Mouse (Mus musculus) hindbrain, embryonic 16.5 days (tissue): ENCODE data around the gene Wipi2. TPM values are rescaled to one million over a fixed set of nuclear protein-coding genes. Genes with fewer than 3 reads are reported as not detected.

ENCODE experiments used
- ATAC-seq: fragments of 200-750 bp; cut with Nextera tagmentation; 2 replicates; pipeline ENCODE4 v1.8.0; 2017; ENCODE audit warnings: moderate TSS enrichment, moderate library complexity
- H3K27ac ChIP-seq: fragments of 300-500 bp; sonication (generic); 2 replicates; pipeline ENCODE4 v1.5.1; 2014; ENCODE audit warnings: low read depth, mild to moderate bottlenecking, control low read depth, low read length, moderate library complexity
- H3K27me3 ChIP-seq: fragments of 300-500 bp; sonication (generic); replicated peaks from 2 replicates; pipeline ENCODE4 v1.6.1; 2014; ENCODE audit warnings: low read length; ENCODE audit not compliant: control insufficient read depth, insufficient read depth
- H3K36me3 ChIP-seq: fragments of 300-500 bp; sonication (generic); 2 replicates; pipeline ENCODE4 v1.6.1; 2014; ENCODE audit warnings: mild to moderate bottlenecking, low read length, moderate library complexity, mixed read lengths; ENCODE audit not compliant: control insufficient read depth, insufficient read depth
- H3K4me1 ChIP-seq: fragments of 300-500 bp; sonication (generic); 2 replicates; pipeline ENCODE4 v1.6.1; 2014; ENCODE audit warnings: low read depth, low read length; ENCODE audit not compliant: control insufficient read depth, insufficient read depth
- H3K4me2 ChIP-seq: fragments of 300-500 bp; sonication (generic); 2 replicates; pipeline ENCODE4 v1.6.1; 2014; ENCODE audit warnings: mild to moderate bottlenecking, low read length, control low read depth, moderate library complexity
- H3K4me3 ChIP-seq: fragments of 300-500 bp; sonication (generic); 2 replicates; pipeline ENCODE4 v1.5.1; 2014; ENCODE audit warnings: mild to moderate bottlenecking, low read length, control low read depth, moderate library complexity
- H3K9ac ChIP-seq: fragments of 300-500 bp; sonication (generic); 2 replicates; pipeline ENCODE4 v1.6.1; 2014; ENCODE audit warnings: low read depth, mild to moderate bottlenecking, control low read depth, low read length, moderate library complexity
- H3K9me3 ChIP-seq: fragments of 300-500 bp; sonication (generic); 2 replicates; pipeline ENCODE4 v1.6.1; 2014; ENCODE audit warnings: mild to moderate bottlenecking, low read length, moderate library complexity; ENCODE audit not compliant: control insufficient read depth
- WGBS: fragments of 180-500 bp; shearing (Covaris S2); extraction: QIAGEN DNeasy Blood & Tissue Kit; methylation state at CpG from one replicate; pipeline ENCODE4 v1.1.7; 2014; 5-methylcytosine and 5-hydroxymethylcytosine counted together
- polyA plus RNA-seq: library from polyadenylated mRNA; unstranded; fragments of >200 nt; fragmentation: Nextera tagmentation; extraction: Ambion mirVana; gene quantifications from 2 replicates; pipeline ENCODE4 v1.2.1, GENCODE M21; 2015

The Wipi2 gene
- polyA plus RNA-seq, 1 experiment from 2014 or later: 36.8 TPM

DNA sequence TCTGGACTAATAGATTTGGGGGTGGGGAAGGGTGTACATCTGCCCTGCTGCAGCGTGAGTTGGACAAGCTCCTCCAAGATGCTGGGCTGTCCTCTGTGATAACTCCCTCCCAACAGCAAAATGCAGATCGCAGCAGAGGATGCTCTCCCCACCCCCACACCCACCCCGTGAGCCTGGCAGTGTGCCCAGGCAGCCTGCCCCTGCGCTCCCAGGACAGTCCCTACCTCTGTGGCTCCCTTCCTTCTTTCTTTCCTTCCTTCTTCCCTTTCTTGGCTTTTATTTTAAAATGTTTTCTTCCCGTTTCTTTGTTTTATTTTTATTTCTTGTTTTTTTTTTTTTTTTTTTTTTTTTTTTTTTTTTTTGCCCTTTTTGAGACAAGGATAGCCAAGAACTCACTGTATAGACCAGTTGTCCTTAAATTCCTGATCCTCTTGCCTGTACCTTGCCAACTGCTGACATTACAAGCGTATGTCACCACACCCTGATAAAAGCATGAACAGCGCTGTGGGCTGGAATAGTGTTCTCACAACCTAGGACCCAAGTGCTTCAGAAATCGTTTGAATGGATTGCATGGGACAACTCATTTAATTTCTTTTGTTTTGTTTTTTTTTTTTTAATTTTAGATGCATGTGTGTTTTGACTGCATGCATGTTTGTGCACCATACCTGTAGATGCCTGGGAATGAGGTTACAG lies 66.4 kb downstream of the Wipi2 start:
- ATAC-seq: no peak
- Histone ChIP-seq H3K4me2 (no peak overlapping the region), H3K27ac (peak overlapping the region; percentile 31; the same call in 1 of the 2 replicates), H3K27me3 (no peaks in the 10 kb centered on the region), H3K36me3 (no peaks in the 10 kb centered on the region), H3K9ac (no peak overlapping the region), H3K4me1 (peaks cover 7% of the 10 kb centered on the region; the same call in 1 of the 2 replicates), H3K9me3 (no peaks in the 10 kb centered on the region), H3K4me3 (no peak overlapping the region)
- WGBS: 42% methylated on average over 8 of the region's 8 CpGs

DNA sequence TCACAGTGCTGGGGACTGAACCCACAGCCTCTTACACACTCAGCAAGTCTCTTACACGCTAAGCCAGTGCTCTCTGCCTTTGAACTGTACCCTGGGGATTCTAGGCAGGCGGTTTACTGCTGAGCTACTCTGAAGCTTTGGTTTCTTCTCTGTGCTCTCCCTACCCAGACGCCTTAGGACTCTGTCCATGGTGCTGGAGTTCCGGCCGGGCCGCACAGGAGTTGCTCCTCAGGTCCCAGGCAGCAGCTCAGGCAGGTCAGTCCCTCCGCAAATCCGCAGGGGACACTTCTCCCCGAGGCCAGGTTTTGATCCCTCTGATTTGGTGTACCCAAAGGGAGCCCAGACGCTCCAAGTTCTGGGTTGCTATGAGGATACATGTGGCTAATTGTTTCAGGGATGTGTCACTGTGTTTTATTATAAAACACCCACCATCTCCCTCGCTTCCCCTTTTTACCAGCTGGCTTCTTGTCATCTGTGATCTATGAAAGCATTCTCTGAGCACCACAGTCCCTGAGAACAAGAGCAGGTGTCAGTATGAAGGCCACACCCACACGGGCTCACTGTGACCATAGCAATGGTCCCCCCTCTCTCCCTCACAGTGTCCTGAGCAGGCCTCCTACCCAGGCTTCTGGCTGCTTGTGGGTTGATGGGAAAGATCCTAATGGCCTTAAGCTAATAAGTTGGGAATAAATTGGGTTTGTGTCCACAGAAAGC lies 67.3 kb downstream of the Wipi2 start:
- H3K9ac ChIP-seq: no peak overlapping the region
- no peaks in the 10 kb centered on the region for H3K36me3 ChIP-seq
- 10% methylated on average over 12 of the region's 12 CpGs for WGBS
- no peak for ATAC-seq
- no peak overlapping the region for H3K27ac ChIP-seq
- H3K9me3 ChIP-seq: no peaks in the 10 kb centered on the region
- peaks cover 7% of the 10 kb centered on the region; the same call in 1 of the 2 replicates for H3K4me1 ChIP-seq
- H3K4me3 ChIP-seq: no peak overlapping the region
- H3K27me3 ChIP-seq: no peaks in the 10 kb centered on the region
- H3K4me2 ChIP-seq: no peak overlapping the region

- 31% methylated on average over 6 of the region's 6 CpGs for WGBS
- Histone ChIP-seq H3K9ac (no peak overlapping the region), H3K4me3 (no peak overlapping the region), H3K4me1 (peaks cover 7% of the 10 kb centered on the region; the same call in 1 of the 2 replicates), H3K36me3 (no peaks in the 10 kb centered on the region), H3K27ac (no peak overlapping the region), H3K9me3 (no peaks in the 10 kb centered on the region), H3K27me3 (no peaks in the 10 kb centered on the region), H3K4me2 (no peak overlapping the region)
- ATAC-seq: no peak
Observed at GRCm38 (mm10) chr5:142696258-142696657, 68.8 kb downstream of the Wipi2 start.

- Histone ChIP-seq H3K4me1 (peaks cover 7% of the 10 kb centered on the region; the same call in 1 of the 2 replicates), H3K9ac (no peak overlapping the region), H3K27me3 (no peaks in the 10 kb centered on the region), H3K9me3 (no peaks in the 10 kb centered on the region), H3K36me3 (no peaks in the 10 kb centered on the region), H3K4me3 (no peak overlapping the region), H3K4me2 (no peak overlapping the region), H3K27ac (no peak overlapping the region)
- ATAC-seq: no peak
- WGBS: 87% methylated on average over 6 of the region's 6 CpGs
Observed at GRCm38 (mm10) chr5:142696865-142697264, 69.4 kb downstream of the Wipi2 start.

GRCm38 (mm10) chr5:142697742-142698141 lies 70.2 kb downstream of the Wipi2 start:
- WGBS: 70% methylated on average over 2 of the region's 2 CpGs
- H3K9me3 ChIP-seq: no peaks in the 10 kb centered on the region
- no peak overlapping the region for H3K4me3 ChIP-seq
- ATAC-seq: no peak
- H3K27me3 ChIP-seq: no peaks in the 10 kb centered on the region
- H3K4me1 ChIP-seq: peaks cover 7% of the 10 kb centered on the region; the same call in 1 of the 2 replicates
- H3K4me2 ChIP-seq: no peak overlapping the region
- H3K36me3 ChIP-seq: no peaks in the 10 kb centered on the region
- H3K9ac ChIP-seq: no peak overlapping the region
- no peak overlapping the region for H3K27ac ChIP-seq

DNA sequence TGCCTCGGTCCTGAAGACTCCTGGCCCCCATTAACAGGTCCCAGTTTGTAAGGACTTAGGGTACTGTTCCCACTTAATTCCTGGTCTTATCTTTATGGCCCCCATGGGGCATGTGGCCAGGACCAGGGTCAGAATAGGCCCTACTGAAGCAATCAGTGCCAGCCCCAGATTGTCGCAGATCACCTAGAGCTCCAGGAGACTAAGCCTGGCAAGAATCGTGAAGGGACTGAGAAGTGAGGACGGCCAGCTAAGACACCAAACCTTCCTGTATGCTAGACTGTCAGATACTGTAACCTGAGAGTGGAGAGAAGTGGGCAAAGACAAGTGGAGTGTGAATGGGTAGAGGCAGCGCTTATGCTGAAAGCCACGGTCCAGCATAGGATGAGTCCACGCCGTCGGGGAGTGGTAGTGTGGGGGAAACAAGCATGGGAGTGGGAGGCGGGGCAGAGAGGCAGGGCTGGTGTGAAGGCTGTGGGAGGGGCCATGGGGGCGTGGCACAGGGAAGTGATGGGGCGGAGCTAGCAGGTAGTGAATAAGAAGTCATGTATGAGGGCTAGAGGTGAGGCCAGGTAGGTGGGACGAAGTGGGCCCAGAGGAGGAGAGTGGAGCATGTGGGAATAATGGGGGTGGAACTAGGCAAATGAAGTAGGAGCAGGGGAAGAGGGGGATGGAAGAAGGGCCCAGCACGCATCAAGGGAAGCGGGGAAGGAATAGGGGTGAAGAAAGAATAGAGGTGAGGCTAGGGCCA lies 73.5 kb downstream of the Wipi2 start:
- no peaks in the 10 kb centered on the region for H3K36me3 ChIP-seq
- no peak; the same call in none of the 2 replicates for ATAC-seq
- peak overlapping the region; percentile 74 for H3K4me3 ChIP-seq
- H3K4me1 ChIP-seq: peaks cover 15% of the 10 kb centered on the region
- no peaks in the 10 kb centered on the region for H3K9me3 ChIP-seq
- H3K27ac ChIP-seq: no peak overlapping the region
- no peaks in the 10 kb centered on the region for H3K27me3 ChIP-seq
- peak overlapping the region; percentile 61 for H3K4me2 ChIP-seq
- WGBS: 11% methylated on average over 15 of the region's 15 CpGs
- 0 out of 2 replicates have a peak overlapping the region, but pooled peaks have one; percentile 27 for H3K9ac ChIP-seq

- Histone ChIP-seq H3K9me3 (no peaks in the 10 kb centered on the region), H3K36me3 (no peaks in the 10 kb centered on the region; the same call in 1 of the 2 replicates), H3K27ac (peak overlapping the region; percentile 57), H3K9ac (peak overlapping the region; percentile 83), H3K4me1 (peaks cover 15% of the 10 kb centered on the region), H3K27me3 (no peaks in the 10 kb centered on the region), H3K4me3 (peak overlapping the region; percentile 74), H3K4me2 (peak overlapping the region; percentile 61)
- ATAC-seq: peak; percentile 92
- WGBS: under 1% methylated on average over 40 of the region's 72 CpGs
Observed at GRCm38 (mm10) chr5:142701651-142702510, 74.4 kb downstream of the Wipi2 start.

DNA sequence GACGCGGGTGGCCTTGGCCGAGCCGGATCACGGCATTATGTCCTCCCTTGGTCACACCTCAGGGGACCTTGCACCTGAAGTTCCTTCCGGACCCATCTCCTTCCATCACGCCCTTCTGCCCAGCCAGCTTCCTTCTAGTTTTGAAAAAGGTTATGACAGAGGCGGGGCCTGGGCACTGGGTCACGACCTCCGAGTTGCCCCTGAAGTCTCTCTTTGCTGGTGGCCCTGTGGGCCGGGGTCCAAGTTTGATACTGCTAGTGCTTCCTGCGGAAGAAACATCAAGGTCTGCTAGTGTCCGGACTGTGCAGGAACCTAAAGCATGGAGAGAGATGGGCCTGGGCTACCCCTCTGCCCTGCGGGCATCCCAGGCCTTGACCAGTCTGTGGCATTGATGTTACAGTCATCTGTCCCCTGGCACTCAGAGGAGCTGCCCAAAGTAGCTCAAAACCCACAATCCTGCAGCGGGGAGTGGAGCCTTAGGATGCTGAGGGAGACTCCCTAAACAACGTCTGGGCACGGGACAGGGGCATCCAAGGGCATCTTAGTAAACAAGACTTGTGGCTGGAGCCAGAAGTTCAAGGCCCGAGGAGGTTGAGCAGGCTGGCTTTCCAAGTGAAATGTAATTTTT lies 75.1 kb downstream of the Wipi2 start:
- no peak for ATAC-seq

More for the DNA sequence above, 75.1 kb downstream of the Wipi2 start:
- Histone ChIP-seq H3K4me1 (peaks cover 15% of the 10 kb centered on the region), H3K4me2 (peak overlapping the region; percentile 61), H3K9me3 (no peaks in the 10 kb centered on the region), H3K4me3 (peak overlapping the region; percentile 74), H3K27ac (no peak overlapping the region), H3K36me3 (no peaks in the 10 kb centered on the region; the same call in 1 of the 2 replicates), H3K9ac (peak overlapping the region; percentile 83), H3K27me3 (no peaks in the 10 kb centered on the region)
- WGBS: 20% methylated on average over 16 of the region's 18 CpGs
